In genomic region chr7:127967004-127967921, GRCm38 (mm10) we compare ENCODE assay signal across 8 mouse cellular contexts. TPM values are rescaled to one million over a fixed set of nuclear protein-coding genes. Genes with fewer than 3 reads are reported as not detected.
DNase-seq lines count a peak whose midpoint lies in the region; ATAC-seq lines count a peak whose summit lies in the region.

Gene Fus, plus strand, starts transcription at chr7:127967457.

- WGBS in intestine, embryonic 14.5 days = under 1% methylated on average over 88 of the region's 92 CpGs

- peak within 1 kb of the TSS; percentile 100 for H3K9ac ChIP-seq in intestine, embryonic 14.5 days (ENCODE audit: low read length)

- DNase-seq in adrenal gland, adult (ENCODE audit: inconsistent age in 2 of 2, low spot score in 1 of 2) = peak; percentile 95 to 99
- peak; percentile 93 for DNase-seq in embryo, embryonic 10.5 days (ENCODE audit: low spot score)
- DNase-seq in gastrocnemius, postnatal 25 days = peak; percentile 91
- DNase-seq in intestine, embryonic 14.5 days (ENCODE audit: low spot score) = peak; percentile 100
- DNase-seq in left cerebral cortex, postnatal 14 days (ENCODE audit: low spot score in 2 of 2) = peak; percentile 93 to 95
- DNase-seq in mesoderm, embryonic 11.5 days (ENCODE audit: low read depth, low spot score) = peak; percentile 95
- DNase-seq in right cerebral cortex, postnatal 36 days (ENCODE audit: low spot score in 2 of 2) = peak; percentile 86 to 89
- peak; percentile 93 for DNase-seq in yolk sac, embryonic 10.5 days (ENCODE audit: low spot score)

- H3K4me1 ChIP-seq in intestine, embryonic 14.5 days (replicated peaks; ENCODE audit: control insufficient read depth, insufficient read depth, low read length) = peaks cover 20% of the 10 kb centered on the region

- H3K36me3 ChIP-seq in intestine, embryonic 14.5 days (ENCODE audit: control insufficient read depth, insufficient read depth, low read length) = peaks cover 34% of the 10 kb centered on the region

- peak within 1 kb of the TSS; percentile 87 for H3K4me2 ChIP-seq in intestine, embryonic 14.5 days (ENCODE audit: low read length)

- H3K27me3 ChIP-seq in intestine, embryonic 14.5 days (replicated peaks; ENCODE audit: control insufficient read depth, insufficient read depth, low read length) = no peaks in the 10 kb centered on the region

- H3K9me3 ChIP-seq in intestine, embryonic 14.5 days (ENCODE audit: control insufficient read depth, low read length) = no peaks in the 10 kb centered on the region

- intact Hi-C loops in left cerebral cortex, postnatal 14 days (cut with DNase I) = no loop called here

- H3K4me3 ChIP-seq in intestine, embryonic 14.5 days (ENCODE audit: low read depth, low read length) = peak within 1 kb of the TSS; percentile 96

- peak within 1 kb of the TSS; percentile 97 for H3K27ac ChIP-seq in intestine, embryonic 14.5 days (ENCODE audit: low read depth)

- ATAC-seq in intestine, embryonic 14.5 days (replicated peaks; ENCODE audit: low FRiP score, low TSS enrichment, low read depth) = peak; percentile 93

RNA-seq across cellular contexts. Expression of gene Fus, which starts in this region (rescaled TPM):
- total RNA-seq in gastrocnemius, postnatal 25 days (2021) = 10 to 100 TPM; 76.2 to 78.4 TPM
- polyA plus RNA-seq in intestine, embryonic 14.5 days (2014; fragmentation: Nextera tagmentation; extraction: Ambion mirVana) = 52.5 and 59.5 TPM in 2 replicates
- 100 to 1,000 TPM; 313 to 324 TPM for total RNA-seq in left cerebral cortex, postnatal 14 days (2021)

Comparison
In these comparisons a context has a peak if more than half of its experiments do, and no peak if none do; other contexts are left out.
1. Peak in every context shown above with its lines: DNase-seq, ATAC-seq, H3K4me3 ChIP-seq and H3K27ac ChIP-seq.